Mouse (Mus musculus) liver, embryonic 14.5 days (tissue): ENCODE results near the gene Adamts17.

Experiments used
- CTCF ChIP-seq: IDR thresholded peaks from 2 replicates; pipeline ENCODE4 v1.5.1; 2016; ENCODE audit warnings: antibody characterized with exemption, low read depth, control low read depth
- EP300 ChIP-seq: IDR thresholded peaks from 2 replicates; pipeline ENCODE4 v1.6.1; 2016; ENCODE audit warnings: antibody characterized with exemption, low read depth

DNA sequence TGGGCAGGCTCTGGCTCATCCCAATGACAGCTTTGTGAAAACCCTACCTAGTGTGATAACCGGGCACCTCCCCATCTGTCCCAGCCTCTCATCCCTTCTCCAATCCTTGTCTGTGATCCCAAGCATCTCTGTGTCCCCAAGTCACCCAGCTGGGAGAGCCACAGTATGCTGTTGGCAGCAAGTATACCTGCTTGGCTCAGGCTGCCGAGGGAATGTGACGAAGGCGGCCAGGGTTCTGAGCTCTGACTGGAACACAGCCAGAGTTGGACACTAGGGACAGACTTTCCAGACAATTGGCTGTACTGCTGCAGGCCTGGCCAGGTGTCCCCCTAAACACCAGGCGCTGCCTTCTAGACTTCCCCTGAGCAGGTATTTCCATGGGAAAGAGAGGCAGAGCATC is 63.5 kb downstream of the Adamts17 start:
- TF ChIP-seq CTCF = no peak
- no peak for TF ChIP-seq EP300
